Mouse (Mus musculus): ENCODE results near the gene Fbxo3.

DNA sequence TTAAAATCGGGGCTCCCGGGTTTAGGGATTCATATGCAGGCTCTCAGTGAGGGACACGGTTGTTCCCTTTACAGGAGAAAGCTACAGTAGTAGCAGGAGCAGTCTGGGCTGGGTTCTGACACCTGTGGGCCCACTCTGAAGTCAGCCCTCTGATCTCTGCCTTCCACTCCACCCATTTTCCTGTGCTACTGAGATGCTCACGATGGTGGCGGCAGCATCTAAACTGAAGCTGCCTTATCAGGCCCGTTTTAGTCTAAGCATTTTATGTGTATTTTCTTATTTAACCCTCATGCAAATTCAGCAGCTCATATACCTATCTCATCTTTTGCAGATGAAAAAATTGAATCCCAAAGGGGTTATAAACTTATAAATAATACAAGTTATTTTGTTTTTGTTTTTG is 77.3 kb downstream of the Fbxo3 start:
- TF ChIP-seq POLR2A (IDR thresholded peaks at IDR 0.05; ENCODE audit: borderline replicate concordance, extremely low read depth, insufficient read depth, insufficient read length, poor library complexity, severe bottlenecking) (no peak), CTCF (IDR thresholded peaks at IDR 0.05; ENCODE audit: borderline replicate concordance, extremely low read depth, insufficient read depth, insufficient read length) (no peak)

All from brain, embryonic 14.5 days (tissue).